Mouse (Mus musculus) heart, postnatal 10 days (tissue): ENCODE results near the gene Mgrn1. TPM values are rescaled to one million over a fixed set of nuclear protein-coding genes. Genes with fewer than 3 reads are reported as not detected.

Source experiments
- DNase-seq, 2 experiments: peaks; one replicate each; pipeline ENCODE4 v3.0.0; 2021
- intact Hi-C: fragments of 180-260 bp; cut with DNase I; formaldehyde crosslinking; loops from one replicate; pipeline ENCODE4 v1.15.1; 2025
- total RNA-seq, 2 experiments: library from RNA; stranded (reverse); gene quantifications; 2 replicates each; pipeline ENCODE4 v1.2.3; 2021

Gene Mgrn1
- total RNA-seq, 2 experiments from 2014 or later = 186 to 187 TPM

GRCm38 (mm10) chr16:4878192-4878885 is 7.7 kb upstream of the Mgrn1 start:
- intact Hi-C loops = no loop called here
- no peak for DNase-seq

GRCm38 (mm10) chr16:4879101-4879707 is 6.8 kb upstream of the Mgrn1 start:
- no peak for DNase-seq
- intact Hi-C loops = no loop called here

GRCm38 (mm10) chr16:4879708-4880124 is 6.3 kb upstream of the Mgrn1 start:
- intact Hi-C loops = loop anchor here (2.0 kb wide), 1 partner anchor 33 kb away; no protein-coding TSS in a partner anchor

GRCm38 (mm10) chr16:4880136-4880825 is 5.8 kb upstream of the Mgrn1 start, which contains the start of gene Ubald1:
Gene Ubald1 (minus strand): TSS chr16:4880315.
- peak; percentile 98 for DNase-seq
- intact Hi-C loops = loop anchor here (2.0 kb wide), 1 partner anchor 33 kb away; no protein-coding TSS in a partner anchor

More at GRCm38 (mm10) chr16:4879708-4880124, 6.3 kb upstream of the Mgrn1 start:
- DNase-seq = peak; percentile 92 to 93

GRCm38 (mm10) chr16:4881400-4882351 is 4.4 kb upstream of the Mgrn1 start:
- DNase-seq = no peak
- intact Hi-C loops = loop anchor here (2.0 kb wide), 1 partner anchor 31 kb away; no protein-coding TSS in a partner anchor

- intact Hi-C loops = no loop called here
- no peak for DNase-seq
Observed at GRCm38 (mm10) chr16:4884930-4885329, 1.1 kb upstream of the Mgrn1 start.

GRCm38 (mm10) chr16:4886690-4887020 is 606 bp downstream of the Mgrn1 start:
- intact Hi-C loops = no loop called here
- DNase-seq = no peak

GRCm38 (mm10) chr16:4890201-4890709 is 4.2 kb downstream of the Mgrn1 start:
- DNase-seq = peak; percentile 53 to 64

GRCm38 (mm10) chr16:4892171-4892570 is 6.1 kb downstream of the Mgrn1 start:
- intact Hi-C loops = no loop called here
- DNase-seq = no peak

More at GRCm38 (mm10) chr16:4890201-4890709, 4.2 kb downstream of the Mgrn1 start:
- intact Hi-C loops = no loop called here

- intact Hi-C loops = no loop called here
- no peak for DNase-seq
Observed at GRCm38 (mm10) chr16:4894201-4894908, 8.3 kb downstream of the Mgrn1 start.

GRCm38 (mm10) chr16:4896249-4897027 is 10.4 kb downstream of the Mgrn1 start:
- intact Hi-C loops = no loop called here
- peak; percentile 70 to 82 for DNase-seq

GRCm38 (mm10) chr16:4897146-4897730 is 11.2 kb downstream of the Mgrn1 start:
- DNase-seq = no peak
- intact Hi-C loops = no loop called here

- no peak for DNase-seq
- intact Hi-C loops = no loop called here
Observed at GRCm38 (mm10) chr16:4898881-4899280, 12.8 kb downstream of the Mgrn1 start.

GRCm38 (mm10) chr16:4899711-4900110 is 13.7 kb downstream of the Mgrn1 start:
- DNase-seq = no peak
- intact Hi-C loops = no loop called here

- DNase-seq = no peak
- intact Hi-C loops = no loop called here
Observed at GRCm38 (mm10) chr16:4901167-4901566, 15.1 kb downstream of the Mgrn1 start.

GRCm38 (mm10) chr16:4902390-4902789 is 16.3 kb downstream of the Mgrn1 start:
- intact Hi-C loops = no loop called here
- no peak for DNase-seq

GRCm38 (mm10) chr16:4903491-4904102 is 17.5 kb downstream of the Mgrn1 start:
- no peak for DNase-seq
- intact Hi-C loops = no loop called here

- intact Hi-C loops = no loop called here
- DNase-seq = no peak
Observed at GRCm38 (mm10) chr16:4904878-4905277, 18.8 kb downstream of the Mgrn1 start.
